Mouse (Mus musculus): Measurements from ENCODE around the gene Cd2bp2.

DNA sequence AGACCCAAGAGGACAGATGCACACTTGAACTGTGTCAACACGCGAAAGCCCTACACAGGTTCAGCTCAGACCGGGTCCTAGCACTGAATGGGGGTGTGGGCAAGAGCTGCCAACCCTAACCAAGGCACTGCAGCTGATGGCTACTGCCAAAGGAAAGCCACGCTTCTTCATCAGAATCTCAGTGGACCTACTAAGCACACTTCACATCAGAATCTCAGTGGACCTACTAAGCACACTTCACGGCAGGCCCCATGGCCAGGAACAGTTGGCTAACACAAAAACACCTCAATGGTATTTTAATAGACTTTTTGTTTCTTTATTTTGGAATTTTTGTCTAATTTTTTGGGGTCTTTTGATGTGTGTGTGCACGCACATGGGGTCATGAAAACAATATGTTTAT is 43.4 kb downstream of the Cd2bp2 start:
- TF ChIP-seq CTCF (IDR thresholded peaks at IDR 0.05; ENCODE audit: borderline replicate concordance, insufficient read depth, low read length) = no peak
- TF ChIP-seq POLR2A (IDR thresholded peaks at IDR 0.05; ENCODE audit: low read depth, low read length) = no peak
